Mouse (Mus musculus) liver, embryonic 16.5 days (tissue): ENCODE data around the gene Zfp69. TPM values are rescaled to one million over a fixed set of nuclear protein-coding genes. Genes with fewer than 3 reads are reported as not detected.

Experiments
- ATAC-seq: fragments of 200-750 bp; cut with Nextera tagmentation; 2 replicates; pipeline ENCODE4 v1.8.0; 2017; ENCODE audit warnings: low read depth, mild to moderate bottlenecking, moderate number of reproducible peaks, moderate library complexity
- H3K27ac ChIP-seq: fragments of 300-500 bp; sonication (generic); 2 replicates; pipeline ENCODE4 v1.5.1; 2014; ENCODE audit warnings: mild to moderate bottlenecking, low read length
- H3K27me3 ChIP-seq: fragments of 300-500 bp; sonication (generic); 2 replicates; pipeline ENCODE4 v1.6.1; 2014; ENCODE audit warnings: low read depth, low read length, mixed read lengths; ENCODE audit not compliant: control insufficient read depth, insufficient read depth
- H3K36me3 ChIP-seq: fragments of 300-500 bp; sonication (generic); 2 replicates; pipeline ENCODE4 v1.6.1; 2014; ENCODE audit warnings: mild to moderate bottlenecking; ENCODE audit not compliant: control insufficient read depth, insufficient read depth
- H3K4me1 ChIP-seq: fragments of 300-500 bp; sonication (generic); 2 replicates; pipeline ENCODE4 v1.6.1; 2014; ENCODE audit warnings: low read depth, low read length, mixed read lengths; ENCODE audit not compliant: control insufficient read depth
- H3K4me2 ChIP-seq: fragments of 300-500 bp; sonication (generic); 2 replicates; pipeline ENCODE4 v1.6.1; 2014; ENCODE audit warnings: low read depth, low read length, mixed read lengths
- H3K4me3 ChIP-seq: fragments of 300-500 bp; sonication (generic); 2 replicates; pipeline ENCODE4 v1.5.1; 2014; ENCODE audit warnings: low read depth, mild to moderate bottlenecking, low read length
- H3K9ac ChIP-seq: fragments of 300-500 bp; sonication (generic); 2 replicates; pipeline ENCODE4 v1.6.1; 2014; ENCODE audit warnings: low read depth, low read length
- H3K9me3 ChIP-seq: fragments of 300-500 bp; sonication (generic); replicated peaks from 2 replicates; pipeline ENCODE4 v1.6.1; 2016; ENCODE audit warnings: low read length; ENCODE audit not compliant: control insufficient read depth
- WGBS: fragments of 180-500 bp; shearing (Covaris S2); extraction: QIAGEN DNeasy Blood & Tissue Kit; methylation state at CpG from one replicate; pipeline ENCODE4 v1.1.7; 2014; ENCODE audit not compliant: insufficient replicate concordance; 5-methylcytosine and 5-hydroxymethylcytosine counted together
- polyA plus RNA-seq: library from polyadenylated mRNA; unstranded; fragments of >200 nt; fragmentation: Nextera tagmentation; extraction: Ambion mirVana; gene quantifications from 2 replicates; pipeline ENCODE4 v1.2.1, GENCODE M21; 2015

The Zfp69 gene
- polyA plus RNA-seq, result 1.6 TPM in 2 replicates

DNA sequence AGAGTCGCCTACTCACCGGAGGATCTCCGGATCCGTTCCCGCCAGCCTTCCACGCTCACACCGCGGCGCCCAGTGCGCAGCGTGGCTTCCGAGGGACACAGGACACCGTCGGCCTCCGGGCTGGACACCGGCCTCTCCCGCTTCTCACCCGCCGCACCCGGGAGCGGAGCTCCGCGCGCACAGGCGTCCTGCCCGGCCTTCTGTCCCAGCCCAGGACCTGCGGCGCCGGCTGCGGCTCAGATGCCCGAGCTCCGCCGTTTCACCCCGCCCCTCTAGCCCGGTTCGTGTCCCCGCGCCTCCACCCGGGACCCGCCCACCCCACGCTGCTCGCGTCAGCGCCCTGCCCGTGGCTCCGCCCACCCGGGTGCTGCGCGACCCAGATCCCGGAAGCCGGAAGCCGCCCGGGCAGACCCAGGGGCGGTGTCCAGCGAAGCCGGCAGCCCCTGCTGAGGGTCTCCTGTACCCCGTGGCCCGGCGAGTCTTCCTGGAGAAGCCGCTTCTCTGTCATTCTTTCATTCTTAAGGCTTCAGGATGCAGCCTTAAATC, at the start of gene Zfp69:
Gene Zfp69, minus strand, starts transcription at position 272 of the 546 bp plus-strand sequence.
- Histone ChIP-seq H3K27me3 (no peaks in the 10 kb centered on the region), H3K36me3 (peaks cover 4% of the 10 kb centered on the region), H3K27ac (peak within 1 kb of the TSS; percentile 87), H3K4me1 (peaks cover 21% of the 10 kb centered on the region), H3K4me2 (peak within 1 kb of the TSS; percentile 97), H3K4me3 (peak within 1 kb of the TSS; percentile 82), H3K9me3 (no peaks in the 10 kb centered on the region), H3K9ac (peak within 1 kb of the TSS; percentile 86)
- WGBS, result under 1% methylated on average over 60 of the region's 60 CpGs
- peak; percentile 98 for ATAC-seq

DNA sequence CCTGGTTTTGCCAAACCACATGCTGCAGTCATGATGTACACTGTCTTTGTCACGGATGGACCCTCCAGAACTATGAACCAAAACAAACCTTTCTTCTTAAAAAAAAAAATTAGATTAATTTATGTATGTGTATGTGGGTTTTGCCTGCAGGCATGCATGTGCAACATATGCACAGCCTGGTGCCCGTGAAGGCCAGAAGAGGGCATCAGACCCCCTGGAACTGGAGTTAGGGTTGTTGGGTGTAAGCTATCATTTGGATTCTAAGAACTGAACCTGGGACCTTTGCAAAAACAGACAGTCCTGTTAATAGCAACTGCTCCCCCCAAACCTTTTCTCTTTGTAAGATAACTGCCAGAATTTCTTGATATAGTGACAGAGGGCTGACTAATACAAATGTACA, 49.5 kb upstream of the Zfp69 start:
- H3K4me1 ChIP-seq, result peaks cover 42% of the 10 kb centered on the region
- no peak overlapping the region for H3K27ac ChIP-seq
- H3K4me2 ChIP-seq, result no peak overlapping the region
- H3K36me3 ChIP-seq, result no peaks in the 10 kb centered on the region
- no peak overlapping the region for H3K4me3 ChIP-seq
- H3K27me3 ChIP-seq, result no peaks in the 10 kb centered on the region
- H3K9ac ChIP-seq, result no peak overlapping the region
- H3K9me3 ChIP-seq, result no peaks in the 10 kb centered on the region
- WGBS, result 42% methylated on average over 2 of the region's 2 CpGs
- no peak for ATAC-seq

DNA sequence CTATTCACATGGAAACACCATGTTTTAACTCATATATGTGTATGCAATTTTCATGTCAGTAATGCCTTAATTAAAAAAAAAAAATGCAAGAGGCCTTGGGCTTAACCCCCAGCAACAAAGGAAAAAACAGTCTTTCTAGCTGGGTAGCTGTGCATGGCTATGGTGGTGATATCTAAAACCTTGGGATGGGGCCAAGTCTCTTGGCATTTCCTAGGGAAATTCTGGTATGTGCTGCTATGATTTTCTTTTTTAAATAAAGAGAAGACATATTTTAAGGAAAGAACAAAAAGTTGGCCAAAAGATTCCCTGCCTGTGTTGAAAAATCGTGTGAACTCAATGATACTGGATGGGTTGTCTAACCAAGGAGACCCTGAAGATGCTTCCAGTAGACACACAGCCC, 44.4 kb upstream of the Zfp69 start:
- Histone ChIP-seq H3K4me3 (no peak overlapping the region), H3K27me3 (no peaks in the 10 kb centered on the region), H3K36me3 (no peaks in the 10 kb centered on the region), H3K9ac (no peak overlapping the region), H3K4me1 (peaks cover 9% of the 10 kb centered on the region), H3K9me3 (no peaks in the 10 kb centered on the region), H3K4me2 (no peak overlapping the region), H3K27ac (no peak overlapping the region)
- ATAC-seq, result no peak
- WGBS, result 53% methylated on average over 1 of the region's 1 CpGs

DNA sequence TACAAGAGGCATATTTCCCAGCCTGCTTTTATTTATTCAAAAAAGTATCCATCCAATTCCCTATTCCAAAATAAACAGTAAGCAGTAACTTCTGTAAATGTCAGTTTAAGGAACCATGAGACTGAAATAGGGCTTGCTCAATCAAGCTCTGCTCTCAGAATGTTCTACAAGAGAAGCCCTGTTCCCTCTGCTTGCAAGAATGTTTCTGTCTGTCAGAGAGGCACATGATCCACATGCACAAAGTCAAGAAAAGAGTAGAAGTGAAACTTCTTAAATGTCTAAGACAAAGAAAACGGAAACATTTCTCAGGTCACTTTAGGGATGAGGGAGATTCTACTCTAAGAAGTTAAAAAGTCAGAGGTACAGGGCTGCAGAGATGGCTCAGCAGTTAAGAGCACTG, 41.5 kb upstream of the Zfp69 start:
- WGBS, result 51% methylated on average over 1 of the region's 1 CpGs
- H3K9ac ChIP-seq, result no peak overlapping the region
- no peak for ATAC-seq

DNA sequence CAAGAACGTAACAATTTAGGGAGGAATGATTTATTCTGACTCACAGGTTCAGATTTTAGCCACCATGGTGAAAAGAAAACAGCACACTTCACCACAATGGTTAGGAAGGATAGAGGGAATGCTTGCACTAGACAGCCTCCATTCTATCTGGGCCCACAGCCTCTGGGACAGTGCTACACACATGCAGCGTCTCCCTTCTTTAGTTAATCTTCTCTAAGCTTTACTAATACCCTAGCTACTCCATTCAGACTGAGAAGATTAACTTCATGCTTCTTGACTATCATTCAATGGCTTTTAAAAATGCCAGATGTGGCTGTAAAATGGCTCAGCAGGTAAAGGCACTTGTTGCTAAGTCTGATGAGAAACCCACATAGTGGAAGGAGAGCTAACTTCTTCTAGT, 40.8 kb upstream of the Zfp69 start:
- H3K4me2 ChIP-seq, result no peak overlapping the region
- H3K27me3 ChIP-seq, result no peaks in the 10 kb centered on the region
- no peak overlapping the region for H3K27ac ChIP-seq
- peaks cover 4% of the 10 kb centered on the region; the same call in 1 of the 2 replicates for H3K36me3 ChIP-seq
- no peak overlapping the region for H3K4me3 ChIP-seq
- no peaks in the 10 kb centered on the region for H3K9me3 ChIP-seq
- WGBS, result 82% methylated on average over 2 of the region's 2 CpGs
- no peak for ATAC-seq
- H3K9ac ChIP-seq, result no peak overlapping the region
- H3K4me1 ChIP-seq, result peaks cover 2% of the 10 kb centered on the region; the same call in 1 of the 2 replicates

More for the DNA sequence above, 41.5 kb upstream of the Zfp69 start:
- no peak overlapping the region for H3K4me3 ChIP-seq
- H3K36me3 ChIP-seq, result peaks cover 4% of the 10 kb centered on the region; the same call in 1 of the 2 replicates
- H3K4me1 ChIP-seq, result peaks cover 8% of the 10 kb centered on the region
- no peak overlapping the region for H3K27ac ChIP-seq
- no peak overlapping the region for H3K4me2 ChIP-seq
- no peaks in the 10 kb centered on the region for H3K9me3 ChIP-seq
- H3K27me3 ChIP-seq, result no peaks in the 10 kb centered on the region

DNA sequence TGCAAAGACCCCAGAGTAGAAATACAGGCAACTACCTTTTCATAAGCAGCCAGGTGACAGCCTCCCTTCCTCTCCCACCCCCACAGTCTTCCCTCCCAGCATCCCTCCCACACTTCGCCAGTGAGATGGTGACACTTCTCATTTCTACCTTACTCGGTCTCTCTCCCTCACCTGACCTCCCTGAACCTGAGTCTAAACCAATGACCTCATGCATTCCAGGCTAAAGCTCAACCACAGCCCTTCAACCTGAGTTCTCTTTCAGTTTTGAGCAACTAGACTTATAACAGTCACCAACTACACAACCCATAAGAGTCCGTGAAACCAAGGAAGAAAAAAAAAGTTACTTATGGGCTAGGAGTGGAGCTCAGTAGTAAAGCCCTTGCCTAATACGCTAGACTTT, 35.8 kb upstream of the Zfp69 start:
- Histone ChIP-seq H3K4me3 (no peak overlapping the region), H3K9me3 (no peaks in the 10 kb centered on the region), H3K27ac (no peak overlapping the region), H3K36me3 (peaks cover 12% of the 10 kb centered on the region), H3K27me3 (no peaks in the 10 kb centered on the region), H3K9ac (no peak overlapping the region), H3K4me2 (no peak overlapping the region), H3K4me1 (no peaks in the 10 kb centered on the region)
- peak; percentile 51; the same call in 1 of the 2 replicates for ATAC-seq
- WGBS, result 59% methylated on average over 4 of the region's 4 CpGs

DNA sequence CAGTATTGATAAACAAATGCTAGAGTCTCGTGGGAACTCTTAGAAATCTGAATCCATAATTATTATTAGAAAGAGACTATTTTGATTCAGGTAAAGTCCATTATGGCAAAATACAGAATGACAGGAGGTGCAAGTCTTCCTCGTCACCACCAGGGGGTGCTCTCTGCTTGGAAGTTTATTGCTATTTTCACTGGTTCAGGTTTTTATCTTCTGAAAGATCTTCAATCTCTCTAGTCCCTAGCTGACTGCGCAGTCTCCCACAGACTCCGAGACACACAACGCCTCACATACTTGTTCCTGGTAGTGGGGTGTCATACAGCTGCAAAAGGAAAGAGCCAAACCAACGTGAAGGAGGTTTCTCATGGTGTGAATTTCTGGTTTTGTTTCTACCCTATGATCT, 34.9 kb upstream of the Zfp69 start:
- ATAC-seq, result no peak
- H3K9ac ChIP-seq, result no peak overlapping the region
- no peaks in the 10 kb centered on the region for H3K9me3 ChIP-seq
- H3K4me2 ChIP-seq, result no peak overlapping the region
- 5% methylated on average over 6 of the region's 6 CpGs for WGBS
- no peak overlapping the region for H3K27ac ChIP-seq
- no peaks in the 10 kb centered on the region for H3K27me3 ChIP-seq
- no peak overlapping the region for H3K4me3 ChIP-seq
- no peaks in the 10 kb centered on the region for H3K4me1 ChIP-seq
- H3K36me3 ChIP-seq, result peaks cover 15% of the 10 kb centered on the region

DNA sequence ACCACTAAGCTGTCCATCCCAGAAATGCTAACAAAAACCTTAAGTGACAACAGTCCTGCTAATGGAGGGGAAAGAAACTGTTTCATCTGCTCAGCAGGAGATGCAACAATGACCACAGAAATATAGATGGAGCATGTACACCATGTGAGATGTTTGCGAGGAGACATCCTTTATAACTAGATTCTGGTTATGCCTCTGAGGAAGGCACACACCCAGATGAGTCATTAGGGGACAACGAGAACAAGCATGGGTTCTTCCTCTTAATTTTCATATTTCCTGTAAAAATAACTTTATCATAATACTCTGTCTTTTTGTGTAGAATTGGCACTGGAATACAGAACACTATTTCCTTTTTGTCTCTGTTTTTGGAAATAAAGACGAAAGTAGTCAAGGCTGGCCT, 26.7 kb upstream of the Zfp69 start:
- no peaks in the 10 kb centered on the region for H3K27me3 ChIP-seq
- peaks cover 5% of the 10 kb centered on the region for H3K4me1 ChIP-seq
- H3K4me2 ChIP-seq, result no peak overlapping the region
- H3K4me3 ChIP-seq, result no peak overlapping the region
- H3K36me3 ChIP-seq, result peaks cover 19% of the 10 kb centered on the region
- no peak for ATAC-seq
- H3K27ac ChIP-seq, result no peak overlapping the region
- WGBS, result 64% methylated on average over 3 of the region's 3 CpGs
- H3K9ac ChIP-seq, result no peak overlapping the region
- no peaks in the 10 kb centered on the region for H3K9me3 ChIP-seq

DNA sequence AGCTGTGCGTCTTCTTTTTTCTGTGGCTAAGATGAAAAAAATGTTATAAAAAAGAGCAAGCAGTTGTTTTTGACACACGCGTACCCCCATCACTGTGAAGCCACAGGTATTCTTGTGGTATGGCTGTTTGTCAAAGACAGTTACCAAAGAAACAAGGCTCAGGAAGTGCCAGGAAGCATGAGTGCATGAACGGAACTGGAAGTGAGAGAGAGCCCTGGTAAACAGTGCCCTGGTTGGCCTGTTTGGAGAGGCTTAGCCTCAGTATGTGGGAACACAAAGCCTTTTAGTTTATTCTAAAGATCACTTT, 23.9 kb upstream of the Zfp69 start:
- Histone ChIP-seq H3K9ac (no peak overlapping the region), H3K4me2 (no peak overlapping the region), H3K27ac (peak overlapping the region; percentile 80), H3K27me3 (no peaks in the 10 kb centered on the region), H3K36me3 (peaks cover 30% of the 10 kb centered on the region), H3K9me3 (no peaks in the 10 kb centered on the region), H3K4me1 (peaks cover 5% of the 10 kb centered on the region), H3K4me3 (no peak overlapping the region)
- ATAC-seq, result no peak
- 79% methylated on average over 4 of the region's 4 CpGs for WGBS
